Mouse (Mus musculus): ENCODE results near the gene Flt3.

DNA sequence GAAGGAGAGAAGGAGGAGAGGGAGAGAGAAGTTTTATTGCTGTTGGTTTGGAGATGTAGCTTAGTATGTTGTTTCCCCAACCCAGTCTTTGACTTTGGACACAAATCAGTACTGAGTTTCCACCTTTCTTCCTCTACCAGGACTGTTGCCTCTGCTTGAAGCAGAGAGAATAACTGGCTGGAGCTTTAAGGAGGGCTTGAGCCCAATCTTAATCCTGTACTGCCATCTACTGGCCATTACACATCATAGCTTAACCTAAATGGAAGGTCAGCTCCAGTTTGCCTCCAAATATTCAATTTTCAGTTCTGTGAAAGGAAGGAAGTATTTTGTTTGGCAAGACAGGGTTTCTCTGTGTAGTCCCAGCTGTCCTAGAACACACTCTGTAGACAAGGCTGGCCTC, 80.6 kb downstream of the Flt3 start:
- TF ChIP-seq GATA1 (IDR thresholded peaks at IDR 0.05; ENCODE audit: borderline replicate concordance, low read length), result no peak
- TF ChIP-seq FLI1 (IDR thresholded peaks at IDR 0.05; ENCODE audit: low read length), result no peak
